Comparison of ENCODE assay signal across 8 mouse cellular contexts in genomic region chr8:94874358-94874757, GRCm38 (mm10). TPM values are rescaled to one million over a fixed set of nuclear protein-coding genes. Genes with fewer than 3 reads are reported as not detected.
A peak's percentile ranks its signal among the peaks of the same experiment; 100 is the strongest.
DNase-seq lines count a peak whose midpoint lies in the region; ATAC-seq and TF ChIP-seq lines count a peak whose summit lies in the region.

No protein-coding gene starts in this region.

- no peaks in the 10 kb centered on the region for H3K79me2 ChIP-seq in C2C12 (ENCODE audit: control insufficient read depth, insufficient read depth)

- H3K79me3 ChIP-seq in C2C12 (ENCODE audit: low read depth), result no peaks in the 10 kb centered on the region

- no peaks in the 10 kb centered on the region for H3K36me3 ChIP-seq in C2C12 (ENCODE audit: control insufficient read depth, insufficient read depth)
- no peaks in the 10 kb centered on the region for H3K36me3 ChIP-seq in embryonic facial prominence, embryonic 12.5 days
- no peaks in the 10 kb centered on the region for H3K36me3 ChIP-seq in kidney, adult 2 months (ENCODE audit: control insufficient read depth, insufficient read depth, low read length)
- peaks cover 16% of the 10 kb centered on the region for H3K36me3 ChIP-seq in liver, embryonic 13.5 days
- H3K36me3 ChIP-seq in neural tube, embryonic 15.5 days, result no peaks in the 10 kb centered on the region

- peak; percentile 78 for TF ChIP-seq CTCF in C2C12 (IDR thresholded peaks at IDR 0.05; ENCODE audit: control insufficient read depth, insufficient read depth, insufficient read length)
- TF ChIP-seq CTCF in kidney, adult 2 months (conservative IDR thresholded peaks at IDR 0.05; ENCODE audit: insufficient read depth, insufficient read length, low read depth, low read length), result peak; percentile 83

- H3K9ac ChIP-seq in embryonic facial prominence, embryonic 12.5 days, result no peak overlapping the region
- H3K9ac ChIP-seq in liver, embryonic 13.5 days, result peak overlapping the region; percentile 94
- H3K9ac ChIP-seq in neural tube, embryonic 15.5 days (replicated peaks), result no peak overlapping the region

- no peak overlapping the region for H3ac ChIP-seq in C2C12 (ENCODE audit: control insufficient read depth, insufficient read length, low read depth)

- H3K27ac ChIP-seq in embryonic facial prominence, embryonic 12.5 days, result no peak overlapping the region
- no peak overlapping the region for H3K27ac ChIP-seq in kidney, adult 2 months (ENCODE audit: insufficient read depth, low read depth, low read length)
- H3K27ac ChIP-seq in liver, embryonic 13.5 days, result peak overlapping the region; percentile 96
- no peak overlapping the region for H3K27ac ChIP-seq in neural tube, embryonic 15.5 days (replicated peaks)

- no peak overlapping the region for H3K4me2 ChIP-seq in embryonic facial prominence, embryonic 12.5 days (replicated peaks)
- peak overlapping the region; percentile 90 for H3K4me2 ChIP-seq in liver, embryonic 13.5 days
- H3K4me2 ChIP-seq in neural tube, embryonic 15.5 days, result peak overlapping the region; percentile 98

- H3K9me3 ChIP-seq in embryonic facial prominence, embryonic 12.5 days, result no peaks in the 10 kb centered on the region
- H3K9me3 ChIP-seq in liver, embryonic 13.5 days (replicated peaks), result no peaks in the 10 kb centered on the region
- no peaks in the 10 kb centered on the region for H3K9me3 ChIP-seq in neural tube, embryonic 15.5 days (replicated peaks)

- DNase-seq in adrenal gland, postnatal 10 days, result peak; percentile 82
- peak; percentile 73 for DNase-seq in heart, adult 8-10 months (ENCODE audit: low spot score)
- DNase-seq in kidney, adult 2 months, result peak; percentile 84
- DNase-seq in liver, embryonic 13.5 days, result peak; percentile 71
- peak; percentile 72 for DNase-seq in thymus, postnatal 14 days

- no peak for TF ChIP-seq POLR2A in kidney, adult 2 months (IDR thresholded peaks at IDR 0.05; ENCODE audit: low read depth, low read length)

- H3K4me1 ChIP-seq in embryonic facial prominence, embryonic 12.5 days, result peaks cover 42% of the 10 kb centered on the region
- H3K4me1 ChIP-seq in kidney, adult 2 months (ENCODE audit: control insufficient read depth, insufficient read depth, low read length), result peaks cover 38% of the 10 kb centered on the region
- H3K4me1 ChIP-seq in liver, embryonic 13.5 days (replicated peaks), result peaks cover 77% of the 10 kb centered on the region
- H3K4me1 ChIP-seq in neural tube, embryonic 15.5 days, result peaks cover 57% of the 10 kb centered on the region

- WGBS in embryonic facial prominence, embryonic 12.5 days, result 14% methylated on average over 6 of the region's 6 CpGs
- WGBS in kidney, adult 2 months, result 16% methylated on average over 6 of the region's 6 CpGs
- WGBS in liver, embryonic 13.5 days (ENCODE audit: insufficient replicate concordance), result 11% methylated on average over 6 of the region's 6 CpGs
- WGBS in neural tube, embryonic 15.5 days, result 14% methylated on average over 6 of the region's 6 CpGs

- ATAC-seq in embryonic facial prominence, embryonic 12.5 days (ENCODE audit: insufficient number of reproducible peaks, insufficient read depth, low FRiP score, low TSS enrichment), result no peak
- ATAC-seq in liver, embryonic 13.5 days (ENCODE audit: low read depth), result peak; percentile 41
- no peak for ATAC-seq in neural tube, embryonic 15.5 days (ENCODE audit: low FRiP score)

- H3K4me3 ChIP-seq in C2C12 (ENCODE audit: insufficient read depth, poor library complexity, severe bottlenecking), result no peak overlapping the region
- peak overlapping the region; percentile 64; the same call in 1 of the 2 replicates for H3K4me3 ChIP-seq in embryonic facial prominence, embryonic 12.5 days
- H3K4me3 ChIP-seq in kidney, adult 2 months (ENCODE audit: insufficient read depth, low read depth, low read length), result peak overlapping the region; percentile 1; the same call in 1 of the 2 replicates
- H3K4me3 ChIP-seq in liver, embryonic 13.5 days (replicated peaks), result peak overlapping the region; percentile 85
- peak overlapping the region; percentile 62 for H3K4me3 ChIP-seq in neural tube, embryonic 15.5 days (replicated peaks)

- no peaks in the 10 kb centered on the region for H3K27me3 ChIP-seq in C2C12 (ENCODE audit: control insufficient read depth, insufficient read depth, insufficient read length)
- peaks cover 20% of the 10 kb centered on the region for H3K27me3 ChIP-seq in embryonic facial prominence, embryonic 12.5 days
- no peaks in the 10 kb centered on the region for H3K27me3 ChIP-seq in kidney, adult 2 months (replicated peaks; ENCODE audit: control insufficient read depth, insufficient read depth, low read length)
- peaks cover 55% of the 10 kb centered on the region for H3K27me3 ChIP-seq in liver, embryonic 13.5 days
- peaks cover 19% of the 10 kb centered on the region for H3K27me3 ChIP-seq in neural tube, embryonic 15.5 days (replicated peaks)

TF ChIP-seq in C2C12, 6 proteins besides CTCF, POLR2A, EP300 and RAD21:
- TF ChIP-seq MYOD1 (IDR thresholded peaks at IDR 0.05; ENCODE audit: control insufficient read depth, insufficient read length, low read depth) (no peak), CEBPB (IDR thresholded peaks at IDR 0.05; ENCODE audit: low read depth) (no peak), USF1 (IDR thresholded peaks at IDR 0.05; ENCODE audit: low read depth) (no peak), MYOG (IDR thresholded peaks at IDR 0.05; ENCODE audit: control insufficient read depth, extremely low read depth, insufficient read length) (no peak), MAX (IDR thresholded peaks at IDR 0.05) (no peak), FOSL1 (IDR thresholded peaks at IDR 0.05; ENCODE audit: insufficient read depth, low read length, poor library complexity, severe bottlenecking) (no peak)

RNA-seq across cellular contexts. Expression of gene Dok4, which starts 1.8 kb away (rescaled TPM):
- 6.7 TPM for polyA plus RNA-seq in C2C12 (2012; fragmentation: generic; extraction: Trizol)
- 10 to 100 TPM; 26.3 to 26.7 TPM for total RNA-seq in adrenal gland, postnatal 10 days (2021)
- 23.0 and 25.1 TPM in 2 replicates for polyA plus RNA-seq in embryonic facial prominence, embryonic 12.5 days (2016; fragmentation: Nextera tagmentation; extraction: Ambion mirVana)
- 10 to 100 TPM in 3 of 4 experiments, 1 to 10 TPM in 1; 9.2 to 15.2 (median 14.8) TPM for total RNA-seq in heart, adult 8-10 months (2022)
- 20.2 and 21.7 TPM in 2 replicates for polyA plus RNA-seq in kidney, adult 2 months (2012; rRNA removed)
- 9.3 and 9.8 TPM in 2 replicates for polyA plus RNA-seq in liver, embryonic 13.5 days (2015; fragmentation: Nextera tagmentation; extraction: Ambion mirVana)
- 100 and 116 TPM in 2 replicates for polyA plus RNA-seq in neural tube, embryonic 15.5 days (2015; fragmentation: Nextera tagmentation; extraction: Ambion mirVana)

RNA-seq across cellular contexts. Expression of gene Polr2c, which starts 17.1 kb away (rescaled TPM):
- 124 TPM for polyA plus RNA-seq in C2C12 (2012; fragmentation: generic; extraction: Trizol)
- 10 to 100 TPM; 56.7 to 64.3 TPM for total RNA-seq in adrenal gland, postnatal 10 days (2021)
- polyA plus RNA-seq in embryonic facial prominence, embryonic 12.5 days (2016; fragmentation: Nextera tagmentation; extraction: Ambion mirVana), result 145 and 154 TPM in 2 replicates
- 10 to 100 TPM; 65.4 to 71.4 (median 68.7) TPM for total RNA-seq in heart, adult 8-10 months (2022)
- polyA plus RNA-seq in kidney, adult 2 months (2012; rRNA removed), result 107 and 112 TPM in 2 replicates
- 94.5 and 95.3 TPM in 2 replicates for polyA plus RNA-seq in liver, embryonic 13.5 days (2015; fragmentation: Nextera tagmentation; extraction: Ambion mirVana)
- polyA plus RNA-seq in neural tube, embryonic 15.5 days (2015; fragmentation: Nextera tagmentation; extraction: Ambion mirVana), result 117 and 122 TPM in 2 replicates

RNA-seq across cellular contexts. Expression of gene Ciapin1, which starts 36.2 kb away (rescaled TPM):
- polyA plus RNA-seq in C2C12 (2012; fragmentation: generic; extraction: Trizol), result 115 TPM
- 100 to 1,000 TPM; 101 to 127 TPM for total RNA-seq in adrenal gland, postnatal 10 days (2021)
- polyA plus RNA-seq in embryonic facial prominence, embryonic 12.5 days (2016; fragmentation: Nextera tagmentation; extraction: Ambion mirVana), result 141 and 144 TPM in 2 replicates
- total RNA-seq in heart, adult 8-10 months (2022), result 10 to 100 TPM; 72.2 to 85.6 (median 78.5) TPM
- polyA plus RNA-seq in kidney, adult 2 months (2012; rRNA removed), result 55.8 and 71.2 TPM in 2 replicates
- polyA plus RNA-seq in liver, embryonic 13.5 days (2015; fragmentation: Nextera tagmentation; extraction: Ambion mirVana), result 66.7 and 68.0 TPM in 2 replicates
- polyA plus RNA-seq in neural tube, embryonic 15.5 days (2015; fragmentation: Nextera tagmentation; extraction: Ambion mirVana), result 177 and 195 TPM in 2 replicates

RNA-seq across cellular contexts. Expression of gene Coq9, which starts 36.2 kb away (rescaled TPM):
- polyA plus RNA-seq in C2C12 (2012; fragmentation: generic; extraction: Trizol), result 44.0 TPM
- 100 to 1,000 TPM; 270 to 345 TPM for total RNA-seq in adrenal gland, postnatal 10 days (2021)
- polyA plus RNA-seq in embryonic facial prominence, embryonic 12.5 days (2016; fragmentation: Nextera tagmentation; extraction: Ambion mirVana), result 61.8 and 66.3 TPM in 2 replicates
- 100 to 1,000 TPM; 675 to 794 (median 735) TPM for total RNA-seq in heart, adult 8-10 months (2022)
- polyA plus RNA-seq in kidney, adult 2 months (2012; rRNA removed), result 378 and 521 TPM in 2 replicates
- 51.4 and 51.5 TPM in 2 replicates for polyA plus RNA-seq in liver, embryonic 13.5 days (2015; fragmentation: Nextera tagmentation; extraction: Ambion mirVana)
- polyA plus RNA-seq in neural tube, embryonic 15.5 days (2015; fragmentation: Nextera tagmentation; extraction: Ambion mirVana), result 61.4 and 66.6 TPM in 2 replicates

RNA-seq across cellular contexts. Expression of gene Ccdc102a, which starts 43.5 kb away (rescaled TPM):
- 28.1 TPM for polyA plus RNA-seq in C2C12 (2012; fragmentation: generic; extraction: Trizol)
- 10 to 100 TPM; 11.0 to 11.7 TPM for total RNA-seq in adrenal gland, postnatal 10 days (2021)
- polyA plus RNA-seq in embryonic facial prominence, embryonic 12.5 days (2016; fragmentation: Nextera tagmentation; extraction: Ambion mirVana), result 51.5 and 51.9 TPM in 2 replicates
- total RNA-seq in heart, adult 8-10 months (2022), result 1 to 10 TPM; 3.0 to 5.7 (median 4.4) TPM
- 5.7 and 6.8 TPM in 2 replicates for polyA plus RNA-seq in kidney, adult 2 months (2012; rRNA removed)
- polyA plus RNA-seq in liver, embryonic 13.5 days (2015; fragmentation: Nextera tagmentation; extraction: Ambion mirVana), result 3.5 TPM in 2 replicates
- polyA plus RNA-seq in neural tube, embryonic 15.5 days (2015; fragmentation: Nextera tagmentation; extraction: Ambion mirVana), result 6.2 and 13.2 TPM in 2 replicates
